Mouse (Mus musculus) kidney, adult 2 months (tissue): Measurements from ENCODE around the gene Fam222b. TPM values are rescaled to one million over a fixed set of nuclear protein-coding genes. Genes with fewer than 3 reads are reported as not detected.
A peak's percentile ranks its signal among the peaks of the same experiment; 100 is the strongest.

Experiments
- DNase-seq: peaks from one replicate; pipeline ENCODE4 v3.0.0; 2021
- H3K27ac ChIP-seq: fragments of 200-500 bp; 2 replicates; pipeline ENCODE4 v1.5.1; 2012; ENCODE audit warnings: low read depth, low read length, control low read depth, inconsistent platforms; ENCODE audit not compliant: insufficient read depth
- H3K27me3 ChIP-seq: fragments of 200-500 bp; replicated peaks from 2 replicates; pipeline ENCODE4 v1.6.1; 2012; ENCODE audit warnings: mild to moderate bottlenecking, moderate library complexity, low read length, inconsistent platforms; ENCODE audit not compliant: control insufficient read depth, insufficient read depth
- H3K36me3 ChIP-seq: fragments of 200-500 bp; 2 replicates; pipeline ENCODE4 v1.6.1; 2012; ENCODE audit warnings: mild to moderate bottlenecking, moderate library complexity, low read length, inconsistent platforms; ENCODE audit not compliant: control insufficient read depth, insufficient read depth
- H3K4me1 ChIP-seq: fragments of 200-500 bp; 2 replicates; pipeline ENCODE4 v1.6.1; 2011; ENCODE audit warnings: low read length; ENCODE audit not compliant: control insufficient read depth, insufficient read depth
- H3K4me3 ChIP-seq: fragments of 200-500 bp; 2 replicates; pipeline ENCODE4 v1.5.1; 2011; ENCODE audit warnings: mild to moderate bottlenecking, low read depth, low read length, control low read depth; ENCODE audit not compliant: insufficient read depth
- CTCF ChIP-seq: fragments of 200-500 bp; conservative IDR thresholded peaks from 2 replicates; pipeline ENCODE4 v1.5.1; 2011; ENCODE audit warnings: low read depth, mild to moderate bottlenecking, control low read depth, low read length, moderate library complexity, mixed read lengths; ENCODE audit not compliant: insufficient read depth, insufficient read length
- POLR2A ChIP-seq: fragments of 200-500 bp; IDR thresholded peaks from one replicate; pipeline ENCODE4 v1.6.1; 2011; ENCODE audit warnings: low read depth, low read length, control low read depth
- WGBS: fragments of 180-500 bp; shearing (Covaris S2); methylation state at CpG from one replicate; pipeline ENCODE4 v1.1.7; 2018; 5-methylcytosine and 5-hydroxymethylcytosine counted together
- polyA plus RNA-seq: library from polyadenylated mRNA; depleted of rRNA; stranded (reverse); fragments of >200 nt; gene quantifications from 2 replicates; pipeline ENCODE4 v1.2.3, GENCODE M21; 2012

The Fam222b gene
- polyA plus RNA-seq, 1 experiment, result 13.4 TPM

DNA sequence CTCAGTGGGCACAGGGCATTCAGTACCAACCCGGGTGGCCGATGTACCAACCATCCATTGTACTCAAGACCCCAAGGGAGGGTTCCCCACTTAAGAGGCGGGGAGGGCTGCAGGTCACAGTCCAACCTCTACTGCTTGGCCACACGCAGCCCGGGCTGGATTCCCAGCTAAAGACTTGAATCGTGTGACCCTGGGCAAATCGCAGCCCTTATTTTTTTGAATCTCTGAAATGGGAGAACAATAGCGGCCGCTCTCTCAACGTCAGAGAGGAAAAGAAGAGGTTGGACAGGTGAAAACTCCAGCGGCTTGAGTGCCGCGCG lies 70.1 kb downstream of the Fam222b start:
- TF ChIP-seq POLR2A (no peak), CTCF (no peak)
- 1% methylated on average over 14 of the region's 14 CpGs for WGBS
- H3K4me1 ChIP-seq, result peaks cover 38% of the 10 kb centered on the region
- H3K27me3 ChIP-seq, result no peaks in the 10 kb centered on the region
- DNase-seq, result no peak
- H3K4me3 ChIP-seq, result peak overlapping the region; percentile 88
- peak overlapping the region; percentile 95 for H3K27ac ChIP-seq
- H3K36me3 ChIP-seq, result peaks cover 4% of the 10 kb centered on the region

DNA sequence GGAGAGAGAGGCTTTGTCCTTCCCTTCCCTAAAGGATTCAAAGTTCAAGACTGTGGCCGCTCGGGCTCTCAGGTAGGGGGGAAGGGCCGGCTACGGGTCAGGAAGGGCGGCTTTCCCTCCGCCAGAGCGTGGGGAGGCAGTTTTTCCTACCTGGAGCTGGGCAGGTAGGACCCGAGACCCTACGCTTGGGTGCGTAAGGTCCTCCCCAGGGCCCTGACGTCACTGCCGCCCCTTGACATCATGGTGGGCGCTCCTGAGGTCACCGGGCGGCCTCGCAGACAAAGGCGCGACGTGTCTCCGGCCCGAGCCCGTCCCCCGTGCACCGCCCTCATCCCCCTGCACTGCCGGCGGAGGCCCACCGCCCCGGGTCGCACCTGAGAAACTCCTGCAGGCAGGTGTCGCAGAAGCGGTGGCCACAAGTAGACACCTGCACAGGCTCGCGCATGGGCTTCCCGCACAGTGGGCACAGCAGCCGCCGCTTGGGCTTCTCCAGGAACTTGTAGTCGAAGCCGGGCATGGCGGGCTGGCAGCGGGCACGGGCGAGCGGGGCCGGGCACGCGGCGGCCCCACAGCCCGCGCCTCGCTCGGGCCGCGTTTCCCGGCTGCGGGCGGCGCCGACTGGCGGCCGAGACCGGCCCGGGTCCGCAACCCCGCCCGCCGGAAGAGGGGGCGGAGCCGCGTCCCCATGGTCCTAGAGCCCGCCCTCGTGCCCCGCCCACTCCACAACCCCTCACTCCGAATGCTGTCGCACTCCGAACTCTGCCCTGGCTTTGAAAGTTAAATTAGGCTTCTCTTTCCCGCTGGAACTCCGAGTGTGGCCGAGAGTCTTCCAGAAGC lies 70.7 kb downstream of the Fam222b start, which contains the start of gene Traf4:
Gene Traf4, minus strand, starts transcription at position 666 of the 837 bp plus-strand sequence.
- peak; percentile 93 for DNase-seq
- H3K4me1 ChIP-seq, result peaks cover 32% of the 10 kb centered on the region; the same call in 1 of the 2 replicates
- no peaks in the 10 kb centered on the region for H3K27me3 ChIP-seq
- H3K36me3 ChIP-seq, result peaks cover under 1% of the 10 kb centered on the region
- TF ChIP-seq POLR2A (no peak), CTCF (no peak)
- WGBS, result 1% methylated on average over 78 of the region's 78 CpGs
- peak within 1 kb of the TSS; percentile 95 for H3K27ac ChIP-seq
- peak within 1 kb of the TSS; percentile 88 for H3K4me3 ChIP-seq

DNA sequence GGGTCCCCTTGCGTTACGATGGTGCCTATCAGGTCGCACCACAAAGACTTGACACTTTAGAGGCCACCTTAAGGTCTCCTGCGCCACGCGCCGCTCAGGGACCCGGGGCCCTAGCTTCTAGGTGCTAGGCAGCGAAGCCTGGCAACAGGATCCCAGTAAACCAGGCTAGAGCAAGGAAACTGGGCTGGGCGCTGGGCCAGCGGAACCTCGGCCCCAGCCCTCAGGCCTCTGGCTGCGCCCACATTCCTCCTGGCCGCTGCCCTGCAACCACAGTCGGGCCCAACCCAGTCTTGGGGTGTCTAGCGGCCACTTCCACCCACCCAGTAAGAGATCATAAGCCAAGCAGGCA lies 71.3 kb downstream of the Fam222b start:
- Histone ChIP-seq H3K4me3 (peak overlapping the region; percentile 88), H3K4me1 (peaks cover 27% of the 10 kb centered on the region; the same call in 1 of the 2 replicates), H3K27ac (peak overlapping the region; percentile 93), H3K27me3 (no peaks in the 10 kb centered on the region), H3K36me3 (no peaks in the 10 kb centered on the region; the same call in 1 of the 2 replicates)
- 2% methylated on average over 16 of the region's 16 CpGs for WGBS
- no peak for TF ChIP-seq POLR2A
- no peak for TF ChIP-seq CTCF
- DNase-seq, result peak; percentile 87

DNA sequence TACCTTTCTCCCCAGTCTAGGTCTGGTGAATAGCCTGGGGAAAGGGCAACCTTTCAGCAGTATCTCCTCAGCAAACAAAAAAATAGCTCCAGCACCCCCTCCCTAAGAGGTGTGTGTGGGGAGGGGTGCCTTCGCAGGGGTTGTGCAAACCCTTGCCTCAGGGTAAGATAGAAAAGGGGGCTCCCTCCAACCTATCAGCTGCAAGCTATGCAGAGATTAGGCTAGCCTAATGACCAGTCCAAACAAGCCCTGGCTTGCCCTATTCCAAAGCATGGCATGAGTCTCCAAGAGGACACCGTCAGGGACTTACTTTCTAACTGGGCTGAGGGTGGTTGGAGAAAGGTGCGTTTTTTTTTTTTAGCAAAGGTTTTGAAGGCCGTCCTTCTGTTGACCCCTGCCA lies 71.7 kb downstream of the Fam222b start:
- no peak for TF ChIP-seq POLR2A
- TF ChIP-seq CTCF, result no peak
- peak overlapping the region; percentile 93 for H3K27ac ChIP-seq
- DNase-seq, result no peak
- H3K27me3 ChIP-seq, result no peaks in the 10 kb centered on the region
- no peaks in the 10 kb centered on the region; the same call in 1 of the 2 replicates for H3K36me3 ChIP-seq
- peaks cover 27% of the 10 kb centered on the region; the same call in 1 of the 2 replicates for H3K4me1 ChIP-seq
- no peak overlapping the region for H3K4me3 ChIP-seq
- WGBS, result 35% methylated on average over 4 of the region's 4 CpGs

DNA sequence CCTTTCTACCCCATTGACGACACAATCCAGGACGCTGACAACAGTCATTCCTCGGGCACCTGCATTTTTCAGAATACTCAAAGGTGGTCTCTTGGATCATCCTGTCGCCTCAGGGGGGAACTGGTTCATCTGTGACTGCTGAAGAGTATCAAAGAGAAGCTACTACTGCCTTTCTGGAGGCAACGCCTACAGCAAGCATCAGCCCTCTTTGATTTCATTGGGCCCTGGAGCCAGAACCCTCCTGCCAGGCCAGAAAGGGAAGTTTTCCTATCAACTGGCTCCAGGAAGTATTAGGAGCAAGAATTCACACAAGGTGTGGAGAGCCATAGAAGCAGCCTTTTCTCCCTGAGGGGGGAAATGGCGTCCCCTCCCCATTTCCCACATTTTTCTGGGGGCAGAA lies 72.2 kb downstream of the Fam222b start:
- Histone ChIP-seq H3K27ac (peak overlapping the region; percentile 93), H3K4me1 (peaks cover 24% of the 10 kb centered on the region; the same call in 1 of the 2 replicates), H3K27me3 (no peaks in the 10 kb centered on the region), H3K36me3 (no peaks in the 10 kb centered on the region), H3K4me3 (no peak overlapping the region)
- WGBS, result 82% methylated on average over 6 of the region's 6 CpGs
- TF ChIP-seq POLR2A (no peak), CTCF (no peak)
- DNase-seq, result no peak

DNA sequence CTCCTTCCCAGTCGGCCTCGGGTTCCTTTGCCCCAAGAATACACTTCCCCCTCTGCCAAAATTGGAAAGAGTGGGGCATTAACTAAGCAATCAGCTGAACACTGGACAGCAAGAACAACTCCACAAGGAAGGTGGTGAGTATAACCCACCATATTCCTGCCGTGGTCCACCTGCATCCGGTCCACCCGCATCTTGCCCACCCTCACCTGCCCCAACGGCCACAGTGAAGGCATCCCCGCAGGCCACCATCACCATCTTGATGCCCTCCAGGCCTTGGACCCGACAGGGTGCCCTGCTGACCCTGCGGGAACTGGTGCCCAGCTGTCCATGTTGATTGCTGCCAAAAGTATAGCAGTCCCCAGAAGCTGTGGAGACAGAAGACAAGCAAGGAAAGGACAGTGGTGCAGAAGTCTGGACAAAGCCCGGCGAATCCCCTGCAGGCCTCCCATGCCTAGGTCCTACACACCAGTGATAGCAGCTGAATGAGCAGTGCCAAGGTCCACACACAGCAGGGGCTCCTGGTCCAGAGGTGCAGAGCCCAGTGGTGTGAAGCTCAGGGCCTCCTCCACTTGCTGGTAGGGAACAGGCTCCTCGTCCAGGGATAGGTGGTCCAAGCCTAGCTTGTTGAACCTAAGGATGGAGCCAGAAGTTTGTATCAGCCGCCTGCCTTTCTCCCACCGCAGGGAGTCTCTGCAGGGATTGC lies 72.9 kb downstream of the Fam222b start:
- H3K27ac ChIP-seq, result no peak overlapping the region
- no peak for DNase-seq
- H3K4me1 ChIP-seq, result peaks cover 20% of the 10 kb centered on the region; the same call in 1 of the 2 replicates
- H3K27me3 ChIP-seq, result no peaks in the 10 kb centered on the region
- WGBS, result 87% methylated on average over 14 of the region's 14 CpGs
- H3K4me3 ChIP-seq, result no peak overlapping the region
- no peaks in the 10 kb centered on the region for H3K36me3 ChIP-seq
- TF ChIP-seq POLR2A, result no peak
- TF ChIP-seq CTCF, result no peak
